Mouse (Mus musculus) MEL (cell line): ENCODE measurements around the gene Mospd3. TPM values are rescaled to one million over a fixed set of nuclear protein-coding genes. Genes with fewer than 3 reads are reported as not detected.

ENCODE experiments used
- DNase-seq: peaks from one replicate; pipeline ENCODE4 v3.0.0; 2011; ENCODE audit warnings: low read depth, low spot score
- H3K27ac ChIP-seq: 2 replicates; pipeline ENCODE4 v1.5.1; 2012; ENCODE audit warnings: low read depth, mild to moderate bottlenecking, control low read depth, low read length, moderate library complexity; ENCODE audit not compliant: control insufficient read depth
- H3K27me3 ChIP-seq, 2 experiments: fragments of 150-350 bp in 1 of 2; sonication (generic) in 1 of 2; 2 replicates each; pipeline ENCODE4 v1.6.1; 2012; ENCODE audit warnings: low read length in 2 of 2, mild to moderate bottlenecking in 2 of 2, improper control_type of control experiment in 1 of 2, moderate library complexity in 1 of 2; ENCODE audit not compliant: insufficient read depth in 2 of 2, control insufficient read depth in 1 of 2
- H3K36me3 ChIP-seq, 2 experiments: 2 replicates each; pipeline ENCODE4 v1.6.1; 2012 to 2014; ENCODE audit warnings: low read length in 2 of 2, improper control_type of control experiment in 1 of 2, inconsistent platforms in 1 of 2, mild to moderate bottlenecking in 1 of 2; ENCODE audit not compliant: insufficient read depth in 2 of 2, control insufficient read depth in 1 of 2
- H3K4me1 ChIP-seq, 2 experiments: fragments of 150-350 bp in 1 of 2; sonication (generic) in 1 of 2; 2 replicates each; pipeline ENCODE4 v1.6.1; 2012; ENCODE audit warnings: low read length in 2 of 2, improper control_type of control experiment in 1 of 2, mild to moderate bottlenecking in 1 of 2; ENCODE audit not compliant: insufficient read depth in 2 of 2, control insufficient read depth in 1 of 2
- H3K4me3 ChIP-seq, 2 experiments: fragments of 150-350 bp in 1 of 2; sonication (generic) in 1 of 2; 2 replicates each; pipeline ENCODE4 v1.5.1; 2012; ENCODE audit warnings: low read depth in 2 of 2, low read length in 2 of 2, mild to moderate bottlenecking in 2 of 2, moderate library complexity in 2 of 2, control low read depth in 1 of 2, improper control_type of control experiment in 1 of 2; ENCODE audit not compliant: control insufficient read depth in 1 of 2, insufficient read depth in 1 of 2
- H3K79me2 ChIP-seq: 2 replicates; pipeline ENCODE4 v1.6.1; 2012; ENCODE audit warnings: mild to moderate bottlenecking, low read length, moderate library complexity; ENCODE audit not compliant: control insufficient read depth, poor library complexity, insufficient read depth
- H3K9ac ChIP-seq: 2 replicates; pipeline ENCODE4 v1.6.1; 2012; ENCODE audit warnings: low read depth, mild to moderate bottlenecking, control low read depth, low read length, moderate library complexity; ENCODE audit not compliant: control insufficient read depth, poor library complexity, severe bottlenecking
- H3K9me3 ChIP-seq: fragments of 150-350 bp; sonication (generic); replicated peaks from 2 replicates; pipeline ENCODE4 v1.6.1; 2012; ENCODE audit warnings: mild to moderate bottlenecking, low read length, improper control_type of control experiment, moderate library complexity; ENCODE audit not compliant: insufficient read depth
- BHLHE40 ChIP-seq: IDR thresholded peaks from 2 replicates; pipeline ENCODE4 v1.6.1; 2012; ENCODE audit warnings: low read depth, mild to moderate bottlenecking, inconsistent platforms, low read length, improper control_type of control experiment, borderline replicate concordance
- CHD1 ChIP-seq: IDR thresholded peaks from 2 replicates; pipeline ENCODE4 v1.6.1; 2012; ENCODE audit warnings: low read depth, mild to moderate bottlenecking, inconsistent platforms, low read length, improper control_type of control experiment
- CHD2 ChIP-seq: IDR thresholded peaks from 2 replicates; pipeline ENCODE4 v1.6.1; 2011; ENCODE audit warnings: low read length, improper control_type of control experiment
- CTCF ChIP-seq, 3 experiments: IDR thresholded peaks in 2 of 3; conservative IDR thresholded peaks in 1 of 3; 2 replicates each; pipeline ENCODE4 v1.5.1; 2011 to 2012; ENCODE audit warnings: low read length in 3 of 3, low read depth in 2 of 3, mild to moderate bottlenecking in 2 of 3, improper control_type of control experiment in 1 of 3, inconsistent platforms in 1 of 3, mixed read lengths in 1 of 3, moderate library complexity in 1 of 3; ENCODE audit not compliant: control insufficient read depth in 1 of 3, insufficient read depth in 1 of 3, poor library complexity in 1 of 3, severe bottlenecking in 1 of 3
- E2F4 ChIP-seq: IDR thresholded peaks from 2 replicates; pipeline ENCODE4 v1.6.1; 2011; ENCODE audit warnings: low read depth, low read length, improper control_type of control experiment, borderline replicate concordance
- ELF1 ChIP-seq: IDR thresholded peaks from 2 replicates; pipeline ENCODE4 v1.6.1; 2014; ENCODE audit warnings: low read depth, mild to moderate bottlenecking, inconsistent platforms, low read length, improper control_type of control experiment, moderate library complexity
- EP300 ChIP-seq, 2 experiments: IDR thresholded peaks; 2 replicates each; pipeline ENCODE4 v1.6.1; 2011; ENCODE audit warnings: improper control_type of control experiment in 2 of 2, low read length in 2 of 2, low read depth in 1 of 2, mild to moderate bottlenecking in 1 of 2
- ETS1 ChIP-seq: IDR thresholded peaks from 2 replicates; pipeline ENCODE4 v1.6.1; 2012; ENCODE audit warnings: low read depth, mild to moderate bottlenecking, inconsistent platforms, low read length, improper control_type of control experiment, moderate library complexity
- GABPA ChIP-seq: IDR thresholded peaks from 2 replicates; pipeline ENCODE4 v1.6.1; 2012; ENCODE audit warnings: low read depth, mild to moderate bottlenecking, inconsistent platforms, low read length, improper control_type of control experiment, moderate library complexity
- GATA1 ChIP-seq: IDR thresholded peaks from 2 replicates; pipeline ENCODE4 v1.6.1; 2011; ENCODE audit warnings: low read depth, low read length, improper control_type of control experiment
- HCFC1 ChIP-seq: IDR thresholded peaks from 2 replicates; pipeline ENCODE4 v1.6.1; 2012; ENCODE audit warnings: low read depth, mild to moderate bottlenecking, inconsistent platforms, low read length, improper control_type of control experiment, moderate library complexity
- JUND ChIP-seq: IDR thresholded peaks from 2 replicates; pipeline ENCODE4 v1.6.1; 2011; ENCODE audit warnings: low read depth, mild to moderate bottlenecking, improper control_type of control experiment, low read length
- KAT2A ChIP-seq: conservative IDR thresholded peaks from 2 replicates; pipeline ENCODE4 v1.6.1; 2012; ENCODE audit warnings: low read depth, low read length, improper control_type of control experiment, inconsistent platforms
- MAFK ChIP-seq: IDR thresholded peaks from 2 replicates; pipeline ENCODE4 v1.6.1; 2011; ENCODE audit warnings: low read depth, mild to moderate bottlenecking, low read length, improper control_type of control experiment, borderline replicate concordance
- MAX ChIP-seq: IDR thresholded peaks from 2 replicates; pipeline ENCODE4 v1.6.1; 2011; ENCODE audit warnings: low read length, improper control_type of control experiment
- MAZ ChIP-seq: IDR thresholded peaks from 2 replicates; pipeline ENCODE4 v1.6.1; 2012; ENCODE audit warnings: low read depth, mild to moderate bottlenecking, inconsistent platforms, low read length, improper control_type of control experiment
- MEF2A ChIP-seq: IDR thresholded peaks from 2 replicates; pipeline ENCODE4 v1.6.1; 2014; ENCODE audit warnings: low read depth, mild to moderate bottlenecking, inconsistent platforms, low read length, improper control_type of control experiment; ENCODE audit not compliant: poor library complexity, insufficient replicate concordance, severe bottlenecking; ENCODE audit errors: extremely low read depth
- MXI1 ChIP-seq: IDR thresholded peaks from 2 replicates; pipeline ENCODE4 v1.6.1; 2011; ENCODE audit warnings: mild to moderate bottlenecking, low read depth, low read length, improper control_type of control experiment
- MYC ChIP-seq: IDR thresholded peaks from 2 replicates; pipeline ENCODE4 v1.6.1; 2011; ENCODE audit warnings: low read depth, mild to moderate bottlenecking, low read length, improper control_type of control experiment, moderate library complexity
- NELFE ChIP-seq: IDR thresholded peaks from 2 replicates; pipeline ENCODE4 v1.6.1; 2011; ENCODE audit warnings: low read depth, low read length, improper control_type of control experiment
- NRF1 ChIP-seq: IDR thresholded peaks from 2 replicates; pipeline ENCODE4 v1.6.1; 2014; ENCODE audit warnings: low read depth, mild to moderate bottlenecking, inconsistent platforms, low read length, improper control_type of control experiment, moderate library complexity; ENCODE audit not compliant: poor library complexity, insufficient read depth, severe bottlenecking
- POLR2A ChIP-seq, 2 experiments: IDR thresholded peaks; 2 replicates each; pipeline ENCODE4 v1.6.1; 2011 to 2012; ENCODE audit warnings: low read length in 2 of 2, mild to moderate bottlenecking in 2 of 2, control low read depth in 1 of 2, improper control_type of control experiment in 1 of 2, low read depth in 1 of 2, moderate library complexity in 1 of 2; ENCODE audit not compliant: control insufficient read depth in 1 of 2, insufficient read depth in 1 of 2, poor library complexity in 1 of 2
- POLR2AphosphoS2 ChIP-seq: IDR thresholded peaks from 2 replicates; pipeline ENCODE4 v1.6.1; 2011; ENCODE audit warnings: low read length, improper control_type of control experiment
- POLR2AphosphoS5 ChIP-seq: IDR thresholded peaks from 2 replicates; pipeline ENCODE4 v1.6.1; 2012; ENCODE audit warnings: low read depth, borderline replicate concordance, mild to moderate bottlenecking, inconsistent platforms, low read length, moderate library complexity, mixed read lengths
- RAD21 ChIP-seq: IDR thresholded peaks from 2 replicates; pipeline ENCODE4 v1.6.1; 2011; ENCODE audit warnings: mild to moderate bottlenecking, low read depth, low read length, improper control_type of control experiment
- RCOR1 ChIP-seq: IDR thresholded peaks from 2 replicates; pipeline ENCODE4 v1.6.1; 2012; ENCODE audit warnings: low read depth, mild to moderate bottlenecking, inconsistent platforms, low read length, improper control_type of control experiment
- SIN3A ChIP-seq: IDR thresholded peaks from 2 replicates; pipeline ENCODE4 v1.6.1; 2012; ENCODE audit warnings: low read length, improper control_type of control experiment, inconsistent platforms
- SMC3 ChIP-seq: IDR thresholded peaks from 2 replicates; pipeline ENCODE4 v1.6.1; 2011; ENCODE audit warnings: low read depth, low read length, improper control_type of control experiment
- TAL1 ChIP-seq: IDR thresholded peaks from 2 replicates; pipeline ENCODE4 v1.6.1; 2012; ENCODE audit warnings: mild to moderate bottlenecking, inconsistent platforms, low read length, moderate library complexity, mixed read lengths
- TBP ChIP-seq: IDR thresholded peaks from 2 replicates; pipeline ENCODE4 v1.8.0; 2011; ENCODE audit warnings: low read depth, low read length, improper control_type of control experiment
- TCF12 ChIP-seq: IDR thresholded peaks from 2 replicates; pipeline ENCODE4 v1.6.1; 2014; ENCODE audit warnings: low read depth, mild to moderate bottlenecking, inconsistent platforms, low read length, improper control_type of control experiment, moderate library complexity
- UBTF ChIP-seq: IDR thresholded peaks from 2 replicates; pipeline ENCODE4 v1.6.1; 2012; ENCODE audit warnings: low read depth, mild to moderate bottlenecking, inconsistent platforms, low read length, improper control_type of control experiment, moderate library complexity, borderline replicate concordance; ENCODE audit not compliant: insufficient read depth
- USF1 ChIP-seq: IDR thresholded peaks from 2 replicates; pipeline ENCODE4 v1.6.1; 2014; ENCODE audit warnings: low read depth, mild to moderate bottlenecking, inconsistent platforms, low read length, improper control_type of control experiment, moderate library complexity
- USF2 ChIP-seq, 2 experiments: IDR thresholded peaks; 2 replicates each; pipeline ENCODE4 v1.6.1; 2011 to 2012; ENCODE audit warnings: improper control_type of control experiment in 2 of 2, low read length in 2 of 2, borderline replicate concordance in 1 of 2, inconsistent platforms in 1 of 2, low read depth in 1 of 2, mild to moderate bottlenecking in 1 of 2; ENCODE audit not compliant: insufficient read depth in 1 of 2
- ZC3H11A ChIP-seq: IDR thresholded peaks from 2 replicates; pipeline ENCODE4 v1.6.1; 2012; ENCODE audit warnings: low read depth, mild to moderate bottlenecking, inconsistent platforms, low read length, improper control_type of control experiment
- ZKSCAN1 ChIP-seq: IDR thresholded peaks from 2 replicates; pipeline ENCODE4 v1.6.1; 2012; ENCODE audit warnings: low read depth, mild to moderate bottlenecking, inconsistent platforms, low read length, improper control_type of control experiment, moderate library complexity
- ZMIZ1 ChIP-seq: IDR thresholded peaks from 2 replicates; pipeline ENCODE4 v1.6.1; 2012; ENCODE audit warnings: low read depth, mild to moderate bottlenecking, inconsistent platforms, low read length, improper control_type of control experiment, moderate library complexity
- ZNF384 ChIP-seq: IDR thresholded peaks from 2 replicates; pipeline ENCODE4 v1.6.1; 2012; ENCODE audit warnings: low read depth, mild to moderate bottlenecking, inconsistent platforms, low read length, improper control_type of control experiment
- polyA plus RNA-seq, 2 experiments: library from polyadenylated mRNA; stranded (reverse) in 1 of 2; unstranded in 1 of 2; fragments of >175 nt in 1 of 2; fragments of >200 nt in 1 of 2; gene quantifications; 2 replicates each; pipeline versions ENCODE4 v1.2.1 to v1.2.4; 2012; ENCODE audit warnings: low replicate concordance in 2 of 2, low read depth in 1 of 2; ENCODE audit not compliant: insufficient read length in 2 of 2, insufficient read depth in 1 of 2, missing spikeins in 1 of 2
- total RNA-seq: library from RNA; depleted of rRNA; stranded (reverse); fragments of 300-350 nt; gene quantifications from 2 replicates; pipeline ENCODE4 v1.2.3, GENCODE M21; 2012

Mospd3 gene
- total and polyA plus RNA-seq, 3 experiments, result 12.4 to 144 TPM; not detected in 1

DNA sequence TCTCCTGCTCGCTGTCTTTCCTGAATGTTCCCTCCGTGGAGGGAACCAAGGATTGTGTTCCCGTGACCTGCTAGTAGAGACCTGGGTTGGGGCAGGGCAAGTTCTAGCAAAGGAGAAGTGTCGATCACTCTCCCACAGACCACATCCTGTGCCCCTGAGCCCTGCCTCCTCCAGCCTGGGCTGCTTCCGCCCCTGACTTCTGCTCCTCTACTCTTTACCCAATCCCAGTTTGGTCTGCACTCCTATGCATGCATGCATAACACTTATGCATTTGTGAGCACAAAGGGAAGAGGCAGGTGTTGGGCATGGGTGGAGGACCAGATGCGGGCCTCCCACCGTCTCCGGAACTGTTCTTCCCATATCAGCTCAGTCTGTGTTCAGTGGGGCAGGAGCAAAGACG lies 30.3 kb upstream of the Mospd3 start:
- Histone ChIP-seq H3K36me3 (peaks cover 2 to 24% of the 10 kb centered on the region in 2 experiments), H3K9ac (peak overlapping the region; percentile 52), H3K9me3 (no peaks in the 10 kb centered on the region), H3K4me3 (peak overlapping the region; percentile 20 to 28), H3K79me2 (peaks cover 28% of the 10 kb centered on the region), H3K27ac (peak overlapping the region; percentile 70), H3K4me1 (peaks cover 3 to 30% of the 10 kb centered on the region in 2 experiments), H3K27me3 (no peaks in the 10 kb centered on the region)
- peak; percentile 84 for DNase-seq
- TF ChIP-seq MAZ (no peak), POLR2AphosphoS2 (no peak), ZNF384 (no peak), KAT2A (no peak), BHLHE40 (no peak), HCFC1 (no peak), NELFE (no peak), CHD2 (no peak), USF1 (peak; percentile 53), RAD21 (no peak), MAX (no peak), POLR2A (IDR thresholded peaks at IDR 0.05; ENCODE audit: control insufficient read depth in 1 of 2, insufficient read depth in 1 of 2, low read depth in 1 of 2, low read length in 2 of 2, poor library complexity in 1 of 2) (peak in 1 of 2 experiments; percentile 36; a peak in 1 of 4 replicates), SMC3 (no peak), POLR2AphosphoS5 (no peak), E2F4 (no peak), CHD1 (no peak), MXI1 (peak; percentile 59; the same call in 1 of the 2 replicates), USF2 (IDR thresholded peaks at IDR 0.05; ENCODE audit: borderline replicate concordance in 1 of 2, insufficient read depth in 1 of 2, low read depth in 1 of 2, low read length in 2 of 2) (no peak), TAL1 (no peak), EP300 (IDR thresholded peaks at IDR 0.05; ENCODE audit: low read depth in 1 of 2, low read length in 2 of 2) (peak in 1 of 2 experiments; percentile 38; a peak in 3 of 4 replicates), ZKSCAN1 (no peak), SIN3A (no peak; the same call in none of the 2 replicates), GATA1 (no peak), ZC3H11A (no peak), MAFK (no peak), TCF12 (no peak; the same call in 1 of the 2 replicates), UBTF (no peak), ETS1 (peak; percentile 25; the same call in 1 of the 2 replicates), TBP (no peak), RCOR1 (no peak), CTCF (IDR thresholded peaks at IDR 0.05 in 2 of 3, conservative IDR thresholded peaks at IDR 0.05 in 1 of 3; ENCODE audit: control insufficient read depth in 1 of 3, insufficient read depth in 1 of 3, low read depth in 2 of 3, low read length in 3 of 3, poor library complexity in 1 of 3, severe bottlenecking in 1 of 3) (no peak), MYC (no peak), ELF1 (peak; percentile 54; the same call in 1 of the 2 replicates), ZMIZ1 (no peak), MEF2A (no peak), NRF1 (no peak), GABPA (no peak), JUND (no peak)
